Mouse (Mus musculus) lung, embryonic 14.5 days (tissue): ENCODE data around the gene Actr3b. TPM values are rescaled to one million over a fixed set of nuclear protein-coding genes. Genes with fewer than 3 reads are reported as not detected.

Experiments used
- ATAC-seq: fragments of 200-750 bp; cut with Nextera tagmentation; 2 replicates; pipeline ENCODE4 v1.8.0; 2017; ENCODE audit warnings: mild to moderate bottlenecking, moderate TSS enrichment, moderate library complexity; ENCODE audit not compliant: insufficient read depth
- DNase-seq: peaks from one replicate; pipeline ENCODE4 v3.0.0-alpha.2; 2015
- H3K27ac ChIP-seq: fragments of 300-500 bp; sonication (generic); 2 replicates; pipeline ENCODE4 v1.5.1; 2014; ENCODE audit warnings: low read depth, mild to moderate bottlenecking, moderate library complexity
- H3K27me3 ChIP-seq: fragments of 300-500 bp; sonication (generic); 2 replicates; pipeline ENCODE4 v1.6.1; 2014; ENCODE audit warnings: low read length, control low read depth; ENCODE audit not compliant: insufficient read depth
- H3K36me3 ChIP-seq: fragments of 300-500 bp; sonication (generic); 2 replicates; pipeline ENCODE4 v1.6.1; 2014; ENCODE audit warnings: control low read depth; ENCODE audit not compliant: insufficient read depth
- H3K4me1 ChIP-seq: fragments of 300-500 bp; sonication (generic); 2 replicates; pipeline ENCODE4 v1.6.1; 2014; ENCODE audit warnings: antibody characterized with exemption, control low read depth; ENCODE audit not compliant: insufficient read depth
- H3K4me2 ChIP-seq: fragments of 300-500 bp; sonication (generic); 2 replicates; pipeline ENCODE4 v1.6.1; 2014; ENCODE audit warnings: mild to moderate bottlenecking
- H3K4me3 ChIP-seq: fragments of 300-500 bp; sonication (generic); 2 replicates; pipeline ENCODE4 v1.5.1; 2014; ENCODE audit warnings: low read depth, low read length
- H3K9ac ChIP-seq: fragments of 300-500 bp; sonication (generic); 2 replicates; pipeline ENCODE4 v1.6.1; 2014
- H3K9me3 ChIP-seq: fragments of 300-500 bp; sonication (generic); 2 replicates; pipeline ENCODE4 v1.6.1; 2016; ENCODE audit warnings: low read depth, low read length, control low read depth
- CTCF ChIP-seq: IDR thresholded peaks from 2 replicates; pipeline ENCODE4 v1.5.1; 2016; ENCODE audit warnings: antibody characterized with exemption, low read depth
- WGBS: fragments of 180-500 bp; shearing (Covaris S2); extraction: QIAGEN DNeasy Blood & Tissue Kit; methylation state at CpG from one replicate; pipeline ENCODE4 v1.1.7; 2014; 5-methylcytosine and 5-hydroxymethylcytosine counted together
- polyA plus RNA-seq: library from polyadenylated mRNA; unstranded; fragments of >200 nt; fragmentation: Nextera tagmentation; extraction: Ambion mirVana; gene quantifications from 2 replicates; pipeline ENCODE4 v1.2.1, GENCODE M21; 2014

Gene Actr3b
- polyA plus RNA-seq, 1 experiment from 2014 or later, result 2.3 TPM

GRCm38 (mm10) chr5:25773921-25774790 lies 14.4 kb downstream of the Actr3b start:
- Histone ChIP-seq H3K36me3 (no peaks in the 10 kb centered on the region), H3K4me3 (no peak overlapping the region), H3K4me2 (no peak overlapping the region), H3K9ac (no peak overlapping the region), H3K27me3 (no peaks in the 10 kb centered on the region), H3K9me3 (no peaks in the 10 kb centered on the region), H3K27ac (no peak overlapping the region), H3K4me1 (no peaks in the 10 kb centered on the region)
- 48% methylated on average over 13 of the region's 13 CpGs for WGBS
- DNase-seq (no peak), ATAC-seq (no peak)
- TF ChIP-seq CTCF, result no peak

DNA sequence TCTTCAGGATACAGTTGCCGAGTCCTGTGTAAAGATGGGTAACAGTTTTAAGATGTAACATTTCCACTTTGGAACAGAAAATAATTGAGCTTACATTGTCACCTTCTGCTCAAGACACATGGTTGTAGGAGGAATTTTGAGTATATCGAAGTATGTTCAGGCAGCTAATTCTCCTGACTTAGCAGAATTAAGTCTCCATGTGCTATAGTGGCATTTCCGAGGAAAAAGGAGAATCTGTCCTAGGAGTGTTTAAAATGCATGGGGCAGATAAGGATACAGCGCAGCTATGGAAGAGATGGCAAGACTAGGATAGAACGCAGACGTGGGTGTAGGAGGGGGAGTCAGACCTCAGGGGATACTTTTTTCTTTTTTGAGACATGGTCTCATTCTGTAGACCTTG lies 31.8 kb downstream of the Actr3b start:
- TF ChIP-seq CTCF, result no peak
- no peaks in the 10 kb centered on the region for H3K9me3 ChIP-seq
- WGBS, result 81% methylated on average over 6 of the region's 6 CpGs
- H3K4me3 ChIP-seq, result no peak overlapping the region
- H3K4me2 ChIP-seq, result no peak overlapping the region
- no peaks in the 10 kb centered on the region for H3K36me3 ChIP-seq
- H3K9ac ChIP-seq, result no peak overlapping the region
- H3K27ac ChIP-seq, result no peak overlapping the region
- H3K27me3 ChIP-seq, result no peaks in the 10 kb centered on the region
- ATAC-seq (no peak), DNase-seq (no peak)
- no peaks in the 10 kb centered on the region for H3K4me1 ChIP-seq

- H3K27me3 ChIP-seq, result no peaks in the 10 kb centered on the region
- DNase-seq (no peak), ATAC-seq (no peak)
- no peaks in the 10 kb centered on the region for H3K4me1 ChIP-seq
- H3K4me2 ChIP-seq, result no peak overlapping the region
- H3K27ac ChIP-seq, result no peak overlapping the region
- WGBS, result 76% methylated on average over 11 of the region's 11 CpGs
- no peak for TF ChIP-seq CTCF
- no peak overlapping the region for H3K9ac ChIP-seq
- no peaks in the 10 kb centered on the region for H3K9me3 ChIP-seq
- no peaks in the 10 kb centered on the region for H3K36me3 ChIP-seq
- no peak overlapping the region for H3K4me3 ChIP-seq
Measured at GRCm38 (mm10) chr5:25797776-25798175, 38.0 kb downstream of the Actr3b start.

GRCm38 (mm10) chr5:25800929-25801328 lies 41.1 kb downstream of the Actr3b start:
- Histone ChIP-seq H3K27ac (no peak overlapping the region), H3K9ac (no peak overlapping the region), H3K9me3 (no peaks in the 10 kb centered on the region), H3K4me2 (no peak overlapping the region), H3K4me3 (no peak overlapping the region), H3K4me1 (no peaks in the 10 kb centered on the region), H3K27me3 (no peaks in the 10 kb centered on the region), H3K36me3 (no peaks in the 10 kb centered on the region)
- no peak for DNase-seq
- ATAC-seq, result no peak
- WGBS, result 66% methylated on average over 6 of the region's 6 CpGs
- no peak for TF ChIP-seq CTCF

GRCm38 (mm10) chr5:25801744-25802143 lies 41.9 kb downstream of the Actr3b start:
- H3K9ac ChIP-seq, result no peak overlapping the region
- H3K4me1 ChIP-seq, result no peaks in the 10 kb centered on the region
- ATAC-seq (no peak), DNase-seq (no peak)
- H3K4me2 ChIP-seq, result no peak overlapping the region
- no peak for TF ChIP-seq CTCF
- H3K27me3 ChIP-seq, result no peaks in the 10 kb centered on the region
- no peak overlapping the region for H3K4me3 ChIP-seq
- H3K9me3 ChIP-seq, result no peaks in the 10 kb centered on the region
- 64% methylated on average over 4 of the region's 4 CpGs for WGBS
- H3K36me3 ChIP-seq, result no peaks in the 10 kb centered on the region
- H3K27ac ChIP-seq, result no peak overlapping the region

DNA sequence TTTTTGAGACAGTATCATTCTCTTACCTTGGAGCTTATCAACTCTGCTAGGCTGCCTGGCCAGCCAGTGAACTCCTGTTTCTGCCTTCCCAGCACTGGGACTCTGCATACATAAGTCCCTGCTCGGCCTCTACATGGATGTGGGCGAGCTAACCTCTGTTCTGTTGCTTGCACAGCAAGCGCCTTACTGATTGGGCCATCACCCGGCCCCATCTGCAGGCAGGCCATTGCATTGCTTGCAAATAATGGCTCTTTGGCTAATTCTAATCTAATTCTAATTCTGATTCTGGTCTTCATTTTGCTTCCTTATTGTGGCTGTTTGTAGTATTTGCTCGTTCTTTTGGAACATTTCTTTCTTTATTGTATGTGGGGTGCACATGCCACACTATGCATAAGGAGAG lies 44.8 kb downstream of the Actr3b start:
- Histone ChIP-seq H3K9me3 (no peaks in the 10 kb centered on the region), H3K36me3 (no peaks in the 10 kb centered on the region), H3K27me3 (no peaks in the 10 kb centered on the region), H3K9ac (no peak overlapping the region), H3K27ac (no peak overlapping the region), H3K4me1 (no peaks in the 10 kb centered on the region), H3K4me3 (no peak overlapping the region), H3K4me2 (no peak overlapping the region)
- ATAC-seq (no peak), DNase-seq (no peak)
- TF ChIP-seq CTCF, result no peak
- WGBS, result 75% methylated on average over 5 of the region's 5 CpGs

- 59% methylated on average over 6 of the region's 6 CpGs for WGBS
- ATAC-seq (no peak), DNase-seq (no peak)
- Histone ChIP-seq H3K9me3 (no peaks in the 10 kb centered on the region), H3K27me3 (no peaks in the 10 kb centered on the region), H3K4me3 (no peak overlapping the region), H3K36me3 (no peaks in the 10 kb centered on the region), H3K9ac (no peak overlapping the region), H3K27ac (no peak overlapping the region), H3K4me1 (no peaks in the 10 kb centered on the region), H3K4me2 (no peak overlapping the region)
- TF ChIP-seq CTCF, result no peak
Measured at GRCm38 (mm10) chr5:25812922-25813321, 53.1 kb downstream of the Actr3b start.
